Mouse (Mus musculus) hematopoietic stem cell, adult 5-6 weeks (primary cell): ENCODE results near the gene 4933407L21Rik. TPM values are rescaled to one million over a fixed set of nuclear protein-coding genes. Genes with fewer than 3 reads are reported as not detected.

ENCODE experiments used
- ATAC-seq, 2 experiments: fragments of 125-278 bp in 1 of 2; replicated peaks in 1 of 2; 2 replicates each; pipeline ENCODE4 v1.8.0; 2016 to 2017; ENCODE audit warnings: inconsistent platforms in 2 of 2, mild to moderate bottlenecking in 2 of 2, moderate number of reproducible peaks in 2 of 2, low read depth in 1 of 2, moderate TSS enrichment in 1 of 2; ENCODE audit not compliant: low FRiP score in 2 of 2, poor library complexity in 2 of 2, severe bottlenecking in 2 of 2, insufficient read depth in 1 of 2, low TSS enrichment in 1 of 2
- total RNA-seq: library from RNA; stranded (forward); fragments of 172-1452, 232-1000 nt; gene quantifications from 2 replicates; pipeline ENCODE4 v1.2.3, GENCODE M21; 2017

Gene 4933407L21Rik
- total RNA-seq, 1 experiment from 2014 or later = not detected

GRCm38 (mm10) chr1:85936265-85936664, 8.0 kb downstream of the 4933407L21Rik start:
- no peak for ATAC-seq

DNA sequence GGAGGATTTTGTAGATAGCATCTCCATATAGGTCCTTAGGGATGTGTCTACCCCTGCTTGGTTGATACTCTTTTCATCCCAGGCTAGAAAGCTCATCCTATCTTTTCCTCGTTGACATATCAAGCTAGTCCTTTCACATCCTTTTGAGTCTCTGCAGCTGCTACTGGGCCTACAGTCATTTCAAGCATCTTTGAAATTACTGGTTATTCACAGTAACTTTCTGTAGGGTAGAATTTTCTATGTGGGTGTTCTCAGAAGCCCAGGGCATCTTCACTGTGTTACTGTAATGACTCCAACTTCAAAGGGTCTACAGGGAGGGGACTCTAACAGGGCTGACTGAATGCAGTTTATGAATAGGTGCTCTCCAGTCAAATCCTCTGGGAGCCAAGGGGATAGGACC, 9.0 kb downstream of the 4933407L21Rik start:
- no peak for ATAC-seq

DNA sequence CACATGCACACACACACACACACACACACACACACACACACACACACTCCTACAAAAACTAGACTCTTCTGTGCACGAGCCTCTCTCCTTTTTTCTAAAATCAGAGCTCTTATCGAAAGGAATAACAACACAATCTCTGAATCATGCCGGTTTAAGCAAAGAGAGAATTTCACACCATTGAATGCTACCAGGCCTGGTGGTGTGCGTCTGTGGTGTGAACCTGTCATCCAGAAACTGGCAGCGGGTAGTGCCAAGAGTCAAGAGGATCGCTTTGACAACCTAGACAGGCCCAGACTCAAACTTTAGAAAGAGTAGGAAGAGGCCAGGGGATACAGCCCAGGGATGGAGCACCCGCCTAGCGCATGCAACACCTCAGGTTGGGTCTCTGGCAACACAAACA, 14.0 kb downstream of the 4933407L21Rik start:
- no peak for ATAC-seq

- no peak for ATAC-seq
Observed at GRCm38 (mm10) chr1:85949085-85949684, 20.9 kb downstream of the 4933407L21Rik start.

DNA sequence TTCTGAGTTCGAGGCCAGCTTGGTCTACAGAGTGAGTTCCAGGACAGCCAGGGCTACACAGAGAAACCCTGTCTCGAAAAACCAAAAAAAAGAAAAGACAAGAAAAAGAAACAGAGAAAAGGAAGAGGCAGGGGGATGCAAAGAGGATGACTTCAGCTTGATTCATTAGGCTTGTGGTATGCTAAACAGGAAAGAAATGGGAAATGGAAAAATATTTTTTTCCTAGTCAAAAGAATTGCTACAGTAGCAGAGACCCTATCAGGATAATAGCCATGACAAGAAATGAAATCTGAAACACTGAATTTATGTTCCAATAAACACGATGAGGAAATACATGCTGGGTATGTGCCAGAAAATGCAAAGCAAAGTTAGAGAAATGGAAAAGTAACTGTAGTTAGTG, 26.9 kb downstream of the 4933407L21Rik start:
- ATAC-seq = no peak

DNA sequence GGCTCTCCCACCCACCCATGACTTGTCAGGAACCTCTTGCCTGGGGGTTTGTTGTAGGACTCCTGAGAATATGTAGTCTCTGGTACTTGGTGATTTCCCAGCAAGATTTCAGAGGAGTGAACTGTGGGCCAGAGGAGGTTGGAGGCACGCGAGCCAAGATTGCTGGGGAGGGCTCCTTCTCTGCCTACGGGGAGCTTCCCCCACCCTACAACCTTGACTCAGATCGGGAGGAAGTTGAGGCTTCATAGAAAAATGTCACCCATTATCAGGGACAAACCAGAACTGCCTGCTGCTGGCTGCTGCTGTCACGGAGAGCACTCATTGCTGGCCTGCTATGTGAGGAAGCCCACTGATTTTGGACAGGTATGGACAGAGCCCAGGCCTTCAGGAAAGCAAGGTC, 29.0 kb downstream of the 4933407L21Rik start:
- 0 out of 4 replicates have a peak, but pooled peaks of 1 of the 2 experiments have one; percentile 18 for ATAC-seq

GRCm38 (mm10) chr1:85957942-85958619, 29.8 kb downstream of the 4933407L21Rik start:
- no peak for ATAC-seq

- no peak for ATAC-seq
Observed at GRCm38 (mm10) chr1:85959129-85959888, 31.0 kb downstream of the 4933407L21Rik start.

- no peak for ATAC-seq
Observed at GRCm38 (mm10) chr1:85959889-85960276, 31.6 kb downstream of the 4933407L21Rik start.

- ATAC-seq = peak; percentile 77 to 79
Observed at GRCm38 (mm10) chr1:85960873-85961272, 32.6 kb downstream of the 4933407L21Rik start, which contains the start of gene Gpr55. Gene Gpr55 (minus strand): TSS chr1:85961007.

- peak; percentile 55 to 77 for ATAC-seq
Observed at GRCm38 (mm10) chr1:85962081-85962480, 33.8 kb downstream of the 4933407L21Rik start.

DNA sequence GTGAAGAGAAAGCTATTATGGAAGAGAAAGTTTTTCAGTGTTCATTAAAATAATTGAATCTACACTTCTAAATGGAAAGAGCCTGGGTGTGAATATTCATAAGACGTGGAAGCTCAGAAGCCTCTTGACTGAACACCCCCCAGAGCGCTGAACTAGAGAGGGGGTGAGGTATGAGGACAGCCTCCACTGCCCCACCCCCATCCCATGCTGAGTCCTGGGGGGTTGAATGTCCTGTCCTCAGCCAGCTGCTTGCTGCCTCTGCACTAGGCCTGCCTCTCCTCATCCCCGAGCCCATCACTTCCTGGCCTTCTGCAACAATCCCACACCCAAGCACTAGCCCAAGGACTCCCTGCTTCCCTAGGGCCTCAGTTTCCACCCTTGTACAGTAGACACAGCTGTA, 37.6 kb downstream of the 4933407L21Rik start:
- ATAC-seq = no peak

GRCm38 (mm10) chr1:85969081-85969480, 40.8 kb downstream of the 4933407L21Rik start:
- ATAC-seq = no peak

GRCm38 (mm10) chr1:85969519-85969918, 41.2 kb downstream of the 4933407L21Rik start:
- no peak for ATAC-seq

DNA sequence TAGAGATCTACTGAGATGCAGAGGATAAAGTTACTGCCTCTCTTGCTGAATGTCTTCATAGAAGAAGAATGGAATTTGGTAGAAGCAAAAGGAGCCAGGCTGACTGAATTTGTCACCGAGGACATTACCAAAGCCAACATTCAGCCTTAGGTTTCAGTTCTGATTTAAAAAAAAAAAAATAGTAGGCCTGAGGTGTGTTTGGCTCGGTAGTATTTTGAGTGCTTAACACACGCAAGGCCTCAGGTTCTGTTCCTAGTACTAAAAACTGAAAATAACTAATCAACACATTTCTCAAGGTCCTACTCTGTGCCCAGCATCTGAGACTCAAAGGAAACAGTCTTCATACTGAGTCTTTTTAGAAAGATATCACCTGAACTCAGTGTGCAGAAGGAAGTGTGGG, 42.8 kb downstream of the 4933407L21Rik start:
- ATAC-seq = no peak

- ATAC-seq = no peak
Observed at GRCm38 (mm10) chr1:85972341-85972740, 44.1 kb downstream of the 4933407L21Rik start.

DNA sequence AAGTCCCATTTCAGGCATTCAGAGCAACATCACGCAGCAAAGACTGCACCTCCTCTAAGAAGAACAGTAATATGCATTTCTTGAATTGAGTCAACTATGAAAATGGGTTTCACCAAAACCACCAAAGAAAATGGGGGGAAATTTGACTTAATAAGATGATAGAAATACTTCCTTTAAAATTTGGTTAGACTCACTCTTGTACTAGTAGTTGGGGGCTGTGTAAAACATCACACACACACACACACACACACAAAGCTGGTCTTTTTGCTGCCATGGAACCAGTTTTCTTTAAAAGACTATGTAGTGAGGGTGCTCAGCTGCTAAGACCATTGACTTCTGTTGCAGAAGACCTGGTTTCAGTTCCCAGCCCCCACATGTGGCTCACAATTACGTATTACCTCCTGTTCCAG, 45.2 kb downstream of the 4933407L21Rik start:
- ATAC-seq = no peak

- peak; percentile 75 to 77 for ATAC-seq
Observed at GRCm38 (mm10) chr1:85977709-85978108, 49.4 kb downstream of the 4933407L21Rik start.
